Mouse (Mus musculus): ENCODE measurements around the gene Nphp4. TPM values are rescaled to one million over a fixed set of nuclear protein-coding genes. Genes with fewer than 3 reads are reported as not detected.

The Nphp4 gene
- polyA plus RNA-seq, 1 experiment from 2014 or later, result 7.0 TPM

GRCm38 (mm10) chr4:152477466-152478223 is 1.1 kb downstream of the Nphp4 start, which contains the start of gene Kcnab2:
Gene Kcnab2, minus strand, starts transcription at chr4:152477871.
- TF ChIP-seq CTCF (IDR thresholded peaks at IDR 0.05), result no peak
- H3K27me3 ChIP-seq, result no peaks in the 10 kb centered on the region
- ATAC-seq (peak; percentile 94), DNase-seq (ENCODE audit: low read depth, low spot score) (peak; percentile 79)
- ChIA-PET CTCF (no interaction called here), POLR2A (no interaction called here)
- in situ Hi-C loops (cut with MboI; ENCODE audit: low pct_unique_long_range_greater_than_20kb), result loop anchor here (25.0 kb wide), 1 partner anchor 1760 kb away; no protein-coding TSS in a partner anchor

GRCm38 (mm10) chr4:152478224-152478567 is 1.7 kb downstream of the Nphp4 start:
- CTCF ChIA-PET, result no interaction called here
- DNase-seq (ENCODE audit: low read depth, low spot score) (no peak), ATAC-seq (peak; percentile 4)
- POLR2A ChIA-PET, result no interaction called here
- TF ChIP-seq CTCF (IDR thresholded peaks at IDR 0.05), result no peak
- in situ Hi-C loops (cut with MboI; ENCODE audit: low pct_unique_long_range_greater_than_20kb), result loop anchor here (25.0 kb wide), 1 partner anchor 1759 kb away; no protein-coding TSS in a partner anchor
- no peaks in the 10 kb centered on the region for H3K27me3 ChIP-seq

GRCm38 (mm10) chr4:152480426-152480825 is 3.9 kb downstream of the Nphp4 start:
- in situ Hi-C loops (cut with MboI; ENCODE audit: low pct_unique_long_range_greater_than_20kb), result loop anchor here (25.0 kb wide), 1 partner anchor 1757 kb away; no protein-coding TSS in a partner anchor
- ChIA-PET POLR2A (no interaction called here), CTCF (no interaction called here)
- TF ChIP-seq CTCF (IDR thresholded peaks at IDR 0.05), result no peak
- no peak for ATAC-seq
- no peaks in the 10 kb centered on the region for H3K27me3 ChIP-seq
- no peak for DNase-seq (ENCODE audit: low read depth, low spot score)

GRCm38 (mm10) chr4:152488046-152488445 is 11.5 kb downstream of the Nphp4 start:
- DNase-seq (ENCODE audit: low read depth, low spot score) (no peak), ATAC-seq (no peak)
- no peaks in the 10 kb centered on the region for H3K27me3 ChIP-seq
- POLR2A ChIA-PET, result no interaction called here
- no peak for TF ChIP-seq CTCF (IDR thresholded peaks at IDR 0.05)
- in situ Hi-C loops (cut with MboI; ENCODE audit: low pct_unique_long_range_greater_than_20kb), result loop anchor here (25.0 kb wide), 1 partner anchor 1749 kb away; no protein-coding TSS in a partner anchor
- CTCF ChIA-PET, result interaction anchor here (1.0 kb wide), 1 partner anchor 83 kb away, joined by 3 read pairs; no protein-coding TSS in a partner anchor

- no peaks in the 10 kb centered on the region for H3K27me3 ChIP-seq
- CTCF ChIA-PET, result no interaction called here
- in situ Hi-C loops (cut with MboI; ENCODE audit: low pct_unique_long_range_greater_than_20kb), result loop anchor here (5.0 to 25.0 kb wide), 2 partner anchors 53 to 1747 kb away; no protein-coding TSS in a partner anchor
- DNase-seq (ENCODE audit: low read depth, low spot score) (no peak), ATAC-seq (no peak)
- POLR2A ChIA-PET, result no interaction called here
- TF ChIP-seq CTCF (IDR thresholded peaks at IDR 0.05), result no peak
These were observed 13.8 kb downstream of the Nphp4 start for GRCm38 (mm10) chr4:152490311-152490710.

- CTCF ChIA-PET, result interaction anchor here (0.7 to 1.2 kb wide), 3 partner anchors 10 to 57 kb away, joined by 3 to 5 read pairs (median 4); no protein-coding TSS in a partner anchor
These were observed 14.9 kb downstream of the Nphp4 start for GRCm38 (mm10) chr4:152491250-152491899.

GRCm38 (mm10) chr4:152494360-152494879 is 17.9 kb downstream of the Nphp4 start:
- no peak for TF ChIP-seq CTCF (IDR thresholded peaks at IDR 0.05)
- DNase-seq (ENCODE audit: low read depth, low spot score) (peak; percentile 89), ATAC-seq (peak; percentile 73)
- ChIA-PET POLR2A (interaction anchor here (0.7 kb wide), 1 partner anchor 508 kb away, joined by 3 read pairs; no protein-coding TSS in a partner anchor), CTCF (no interaction called here)
- in situ Hi-C loops (cut with MboI; ENCODE audit: low pct_unique_long_range_greater_than_20kb), result loop anchor here (5.0 to 25.0 kb wide), 2 partner anchors 57 to 1743 kb away; no protein-coding TSS in a partner anchor
- H3K27me3 ChIP-seq, result no peaks in the 10 kb centered on the region

More at GRCm38 (mm10) chr4:152491250-152491899, 14.9 kb downstream of the Nphp4 start:
- no peak for TF ChIP-seq CTCF (IDR thresholded peaks at IDR 0.05)
- DNase-seq (ENCODE audit: low read depth, low spot score) (no peak), ATAC-seq (no peak)
- in situ Hi-C loops (cut with MboI; ENCODE audit: low pct_unique_long_range_greater_than_20kb), result loop anchor here (5.0 to 25.0 kb wide), 2 partner anchors 54 to 1746 kb away; no protein-coding TSS in a partner anchor
- POLR2A ChIA-PET, result no interaction called here
- no peaks in the 10 kb centered on the region for H3K27me3 ChIP-seq

GRCm38 (mm10) chr4:152512221-152512925 is 35.9 kb downstream of the Nphp4 start:
- ChIA-PET CTCF (no interaction called here), POLR2A (interaction anchor here (0.6 kb wide), 1 partner anchor 981 kb away, joined by 5 read pairs; no protein-coding TSS in a partner anchor)
- no peak for DNase-seq (ENCODE audit: low read depth, low spot score)
- TF ChIP-seq CTCF (IDR thresholded peaks at IDR 0.05), result no peak
- peak; percentile 17 for ATAC-seq
- in situ Hi-C loops (cut with MboI; ENCODE audit: low pct_unique_long_range_greater_than_20kb), result no loop called here
- no peaks in the 10 kb centered on the region for H3K27me3 ChIP-seq

GRCm38 (mm10) chr4:152514884-152515283 is 38.4 kb downstream of the Nphp4 start:
- no peaks in the 10 kb centered on the region for H3K27me3 ChIP-seq
- CTCF ChIA-PET, result no interaction called here
- POLR2A ChIA-PET, result no interaction called here
- TF ChIP-seq CTCF (IDR thresholded peaks at IDR 0.05), result no peak
- DNase-seq (ENCODE audit: low read depth, low spot score) (no peak), ATAC-seq (peak; percentile 78)
- in situ Hi-C loops (cut with MboI; ENCODE audit: low pct_unique_long_range_greater_than_20kb), result no loop called here

- in situ Hi-C loops (cut with MboI; ENCODE audit: low pct_unique_long_range_greater_than_20kb), result no loop called here
- ChIA-PET CTCF (no interaction called here), POLR2A (no interaction called here)
- no peaks in the 10 kb centered on the region for H3K27me3 ChIP-seq
- ATAC-seq (no peak), DNase-seq (ENCODE audit: low read depth, low spot score) (no peak)
- no peak for TF ChIP-seq CTCF (IDR thresholded peaks at IDR 0.05)
These were observed 42.6 kb downstream of the Nphp4 start for GRCm38 (mm10) chr4:152519106-152519505.
